Mouse (Mus musculus) myocyte (in vitro differentiated cells): Measurements from ENCODE around the gene Syngr2.
A peak's percentile ranks its signal among the peaks of the same experiment; 100 is the strongest.

Experiments used
- CEBPB ChIP-seq: IDR thresholded peaks from 2 replicates; pipeline ENCODE4 v1.6.1; 2011; ENCODE audit warnings: mild to moderate bottlenecking, moderate library complexity; ENCODE audit not compliant: poor library complexity, insufficient read depth, severe bottlenecking
- E2F4 ChIP-seq: IDR thresholded peaks from one replicate; pipeline ENCODE4 v1.6.1; 2011; ENCODE audit warnings: mild to moderate bottlenecking, control low read depth, moderate library complexity; ENCODE audit not compliant: insufficient read depth
- MYOD1 ChIP-seq, 3 experiments: IDR thresholded peaks; one replicate each; pipeline ENCODE4 v1.6.1; 2011; ENCODE audit warnings: control low read depth in 2 of 3, low read depth in 2 of 3, mild to moderate bottlenecking in 2 of 3, moderate library complexity in 1 of 3; ENCODE audit not compliant: insufficient read length in 2 of 3, control insufficient read depth in 1 of 3
- MYOG ChIP-seq, 3 experiments: IDR thresholded peaks; one replicate each; pipeline ENCODE4 v1.6.1; 2011; ENCODE audit warnings: control low read depth in 2 of 3, low read depth in 2 of 3, mild to moderate bottlenecking in 2 of 3; ENCODE audit not compliant: insufficient read length in 2 of 3, control insufficient read depth in 1 of 3, insufficient read depth in 1 of 3
- POLR2A ChIP-seq: IDR thresholded peaks from one replicate; pipeline ENCODE4 v1.6.1; 2011; ENCODE audit warnings: low read depth, mild to moderate bottlenecking, control low read depth, moderate library complexity; ENCODE audit not compliant: insufficient read length
- USF1 ChIP-seq: IDR thresholded peaks from one replicate; pipeline ENCODE4 v1.6.1; 2011; ENCODE audit warnings: low read depth, mild to moderate bottlenecking, control low read depth, moderate library complexity

DNA sequence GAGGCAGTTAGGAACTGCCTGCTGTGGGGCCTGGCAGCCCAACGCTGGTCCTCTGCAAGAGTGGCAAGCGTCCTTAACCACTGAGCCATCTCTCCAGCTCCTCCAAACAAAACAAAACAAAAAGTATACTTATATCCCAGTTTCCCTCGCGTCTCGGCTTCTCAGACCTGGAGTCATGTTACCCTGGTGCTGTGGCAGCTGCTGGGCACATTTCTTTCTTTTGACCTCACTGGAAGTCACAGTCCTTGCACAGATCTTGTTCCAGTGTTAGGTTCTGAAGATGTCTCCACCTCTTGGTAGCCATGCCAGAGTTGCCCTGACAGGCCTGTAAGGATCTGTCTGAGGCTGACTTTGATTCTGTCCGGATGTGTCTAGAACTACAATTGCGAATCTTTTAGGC lies 7.8 kb upstream of the Syngr2 start:
- TF ChIP-seq USF1 (no peak), MYOD1 (IDR thresholded peaks at IDR 0.05; ENCODE audit: control insufficient read depth in 1 of 3, insufficient read length in 2 of 3, low read depth in 2 of 3) (peak; percentile 5 to 80 (median 72)), MYOG (IDR thresholded peaks at IDR 0.05; ENCODE audit: control insufficient read depth in 1 of 3, insufficient read depth in 1 of 3, insufficient read length in 2 of 3, low read depth in 2 of 3) (peak in 2 of 3 experiments; percentile 67), CEBPB (no peak), POLR2A (no peak), E2F4 (no peak)
